Mouse (Mus musculus): ENCODE measurements at regions not wholly inside any gene's neighbourhood (a gene's known extent, or its start where the extent isn't known, plus 50 kb on each side); places are given as distances from the start of the nearest gene placed in this dataset.
A peak's percentile ranks its signal among the peaks of the same experiment; 100 is the strongest.

DNA sequence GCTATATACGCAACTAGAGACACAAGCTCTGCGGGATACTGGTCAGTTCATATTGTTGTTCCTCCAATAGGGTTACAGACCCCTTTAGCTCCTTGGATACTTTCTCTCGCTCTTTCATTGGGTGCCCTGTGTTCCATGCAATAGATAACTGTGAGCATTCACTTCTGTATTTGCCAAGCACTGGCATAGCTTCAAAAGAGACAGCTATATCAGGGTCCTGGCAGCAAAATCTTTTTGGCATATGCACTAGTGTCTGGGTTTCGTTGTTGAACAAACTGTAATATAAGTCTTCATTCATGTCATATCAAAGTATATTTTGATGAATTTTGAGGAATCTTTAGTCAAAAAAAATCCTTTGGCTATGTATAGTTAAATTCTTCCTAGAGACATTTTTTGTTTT is 307.0 kb upstream of the Cdh7 start:
- Histone ChIP-seq H3K4me1 (ENCODE audit: insufficient read depth, low read length) (no peaks in the 10 kb centered on the region), H3K4me3 (ENCODE audit: low read length) (no peak overlapping the region), H3K4me2 (ENCODE audit: low read depth, low read length) (no peak overlapping the region), H3K36me3 (ENCODE audit: insufficient read depth, low read length) (no peaks in the 10 kb centered on the region), H3K27me3 (ENCODE audit: insufficient read depth, low read length) (no peaks in the 10 kb centered on the region), H3K27ac (no peak overlapping the region), H3K9ac (replicated peaks; ENCODE audit: low read length) (no peak overlapping the region), H3K9me3 (ENCODE audit: low read length) (no peaks in the 10 kb centered on the region)
- no peak for TF ChIP-seq CTCF (IDR thresholded peaks at IDR 0.05; ENCODE audit: low read depth)
- WGBS: 78% methylated on average over 4 of the region's 4 CpGs
- no peak for ATAC-seq
- DNase-seq (ENCODE audit: low spot score): no peak

DNA sequence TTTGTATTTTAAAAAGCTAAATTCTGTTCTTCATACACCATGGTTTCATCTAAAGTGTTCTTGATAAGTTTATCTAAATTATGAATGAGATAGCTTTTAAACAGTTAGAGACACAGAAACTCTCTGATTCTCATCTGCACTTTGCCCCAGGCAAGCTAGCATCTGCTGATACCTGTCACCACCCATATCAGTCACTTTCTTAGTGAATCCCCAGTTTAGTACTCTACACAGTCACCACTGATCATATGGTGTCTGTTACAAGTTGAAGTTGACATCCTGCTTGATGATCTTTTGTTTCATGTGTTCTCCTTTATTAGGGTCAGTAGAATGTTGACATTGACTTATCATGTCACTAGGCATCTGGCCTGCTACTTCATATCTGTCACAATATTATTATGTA is 259.8 kb upstream of the Cdh7 start:
- no peaks in the 10 kb centered on the region for H3K36me3 ChIP-seq (ENCODE audit: insufficient read depth, low read length)
- H3K27ac ChIP-seq: no peak overlapping the region
- H3K9ac ChIP-seq (replicated peaks; ENCODE audit: low read length): no peak overlapping the region
- ATAC-seq (no peak), DNase-seq (ENCODE audit: low spot score) (peak; percentile 2)
- no peak overlapping the region for H3K4me3 ChIP-seq (ENCODE audit: low read length)
- TF ChIP-seq CTCF (IDR thresholded peaks at IDR 0.05; ENCODE audit: low read depth): no peak
- H3K9me3 ChIP-seq (ENCODE audit: low read length): no peaks in the 10 kb centered on the region
- no peaks in the 10 kb centered on the region for H3K4me1 ChIP-seq (ENCODE audit: insufficient read depth, low read length)
- no peaks in the 10 kb centered on the region for H3K27me3 ChIP-seq (ENCODE audit: insufficient read depth, low read length)
- no peak overlapping the region for H3K4me2 ChIP-seq (ENCODE audit: low read depth, low read length)

DNA sequence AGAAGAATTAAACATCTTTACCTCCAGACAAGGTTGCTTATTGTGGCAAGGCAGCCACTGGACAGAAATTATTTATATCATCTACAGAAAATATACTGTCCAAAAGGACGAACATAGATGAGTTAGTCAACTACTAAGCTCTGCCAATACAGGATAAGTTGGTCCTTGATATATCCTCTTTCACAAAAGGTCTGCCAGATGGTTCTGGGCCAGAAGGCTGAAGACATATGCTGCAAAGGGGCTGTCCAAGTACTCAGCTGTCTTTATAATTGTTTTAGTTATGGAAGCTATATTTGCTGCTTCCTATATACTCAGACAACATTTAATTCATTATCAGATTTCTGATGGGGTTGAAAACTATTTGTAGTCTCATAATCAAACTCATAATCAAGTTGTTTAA is 246.2 kb upstream of the Cdh7 start:
- no peak overlapping the region for H3K4me3 ChIP-seq (ENCODE audit: low read length)
- H3K27ac ChIP-seq: no peak overlapping the region
- no peak for TF ChIP-seq CTCF (IDR thresholded peaks at IDR 0.05; ENCODE audit: low read depth)
- no peaks in the 10 kb centered on the region for H3K27me3 ChIP-seq (ENCODE audit: insufficient read depth, low read length)
- DNase-seq (ENCODE audit: low spot score) (no peak), ATAC-seq (no peak)
- no peak overlapping the region for H3K4me2 ChIP-seq (ENCODE audit: low read depth, low read length)
- no peak overlapping the region for H3K9ac ChIP-seq (replicated peaks; ENCODE audit: low read length)
- H3K9me3 ChIP-seq (ENCODE audit: low read length): no peaks in the 10 kb centered on the region
- no peaks in the 10 kb centered on the region for H3K36me3 ChIP-seq (ENCODE audit: insufficient read depth, low read length)
- no peaks in the 10 kb centered on the region for H3K4me1 ChIP-seq (ENCODE audit: insufficient read depth, low read length)
- WGBS: 72% methylated on average over 1 of the region's 1 CpGs

All from hindbrain, postnatal 0 days (tissue).